Mouse (Mus musculus) testis, postnatal 10 days (tissue): ENCODE results near the gene BC005624.

Source experiments
- DNase-seq: peaks from one replicate; pipeline ENCODE4 v3.0.0; 2021; ENCODE audit warnings: low spot score

The BC005624 gene

GRCm38 (mm10) chr2:30928893-30929482, 53.0 kb downstream of the BC005624 start:
- no peak for DNase-seq

- DNase-seq: peak; percentile 95
These were observed 54.0 kb downstream of the BC005624 start for GRCm38 (mm10) chr2:30927844-30928628.

- DNase-seq: no peak
These were observed 54.7 kb downstream of the BC005624 start for GRCm38 (mm10) chr2:30927151-30927781.

GRCm38 (mm10) chr2:30926381-30926780, 55.6 kb downstream of the BC005624 start:
- DNase-seq: no peak

GRCm38 (mm10) chr2:30925181-30925580, 56.8 kb downstream of the BC005624 start:
- no peak for DNase-seq

GRCm38 (mm10) chr2:30923099-30923498, 58.9 kb downstream of the BC005624 start:
- DNase-seq: no peak
